Mouse (Mus musculus) hindbrain, postnatal 0 days (tissue): ENCODE measurements around the gene Spata17. TPM values are rescaled to one million over a fixed set of nuclear protein-coding genes. Genes with fewer than 3 reads are reported as not detected.

Experiments used
- ATAC-seq: fragments of 200-750 bp; cut with Nextera tagmentation; 2 replicates; pipeline ENCODE4 v1.8.0; 2017; ENCODE audit warnings: mild to moderate bottlenecking, moderate TSS enrichment, moderate library complexity
- DNase-seq: peaks from one replicate; pipeline ENCODE4 v3.0.0-alpha.2; 2015; ENCODE audit warnings: low spot score
- H3K27ac ChIP-seq: fragments of 300-500 bp; sonication (generic); 2 replicates; pipeline ENCODE4 v1.5.1; 2014; ENCODE audit warnings: mild to moderate bottlenecking
- H3K27me3 ChIP-seq: fragments of 300-500 bp; sonication (generic); 2 replicates; pipeline ENCODE4 v1.6.1; 2014; ENCODE audit warnings: low read length, mixed read lengths; ENCODE audit not compliant: insufficient read depth
- H3K36me3 ChIP-seq: fragments of 300-500 bp; sonication (generic); 2 replicates; pipeline ENCODE4 v1.6.1; 2014; ENCODE audit warnings: low read length, mixed read lengths; ENCODE audit not compliant: insufficient read depth
- H3K4me1 ChIP-seq: fragments of 300-500 bp; sonication (generic); 2 replicates; pipeline ENCODE4 v1.6.1; 2014; ENCODE audit warnings: antibody characterized with exemption, low read length, mixed read lengths; ENCODE audit not compliant: insufficient read depth
- H3K4me2 ChIP-seq: fragments of 300-500 bp; sonication (generic); 2 replicates; pipeline ENCODE4 v1.6.1; 2014; ENCODE audit warnings: low read depth, mild to moderate bottlenecking, low read length, moderate library complexity, mixed read lengths
- H3K4me3 ChIP-seq: fragments of 300-500 bp; sonication (generic); 2 replicates; pipeline ENCODE4 v1.5.1; 2014; ENCODE audit warnings: low read length
- H3K9ac ChIP-seq: fragments of 300-500 bp; sonication (generic); replicated peaks from 2 replicates; pipeline ENCODE4 v1.6.1; 2014; ENCODE audit warnings: mild to moderate bottlenecking, low read length, moderate library complexity, mixed read lengths
- H3K9me3 ChIP-seq: fragments of 300-500 bp; sonication (generic); 2 replicates; pipeline ENCODE4 v1.6.1; 2016; ENCODE audit warnings: low read length, mixed read lengths
- CTCF ChIP-seq: IDR thresholded peaks from 2 replicates; pipeline ENCODE4 v1.5.1; 2016; ENCODE audit warnings: antibody characterized with exemption, control low read depth, low read depth
- WGBS: fragments of 180-500 bp; shearing (Covaris S2); extraction: QIAGEN DNeasy Blood & Tissue Kit; methylation state at CpG from one replicate; pipeline ENCODE4 v1.1.7; 2014; 5-methylcytosine and 5-hydroxymethylcytosine counted together
- polyA plus RNA-seq: library from polyadenylated mRNA; unstranded; fragments of >200 nt; fragmentation: Nextera tagmentation; extraction: Ambion mirVana; gene quantifications from 2 replicates; pipeline ENCODE4 v1.2.1, GENCODE M21; 2015
- total RNA-seq: library from RNA; depleted of rRNA; stranded (reverse); fragments of >200 nt; gene quantifications from 2 replicates; pipeline ENCODE4 v1.2.3, GENCODE M21; 2014

The Spata17 gene
- total and polyA plus RNA-seq, 2 experiments from 2014 or later = 0.98 to 1.9 TPM

- no peaks in the 10 kb centered on the region for H3K9me3 ChIP-seq
- H3K9ac ChIP-seq = no peak overlapping the region
- H3K27ac ChIP-seq = no peak overlapping the region
- ATAC-seq (no peak), DNase-seq (no peak)
- WGBS = 83% methylated on average over 11 of the region's 11 CpGs
- no peaks in the 10 kb centered on the region for H3K36me3 ChIP-seq
- no peaks in the 10 kb centered on the region for H3K4me1 ChIP-seq
- no peak overlapping the region for H3K4me2 ChIP-seq
- H3K4me3 ChIP-seq = no peak overlapping the region
- no peaks in the 10 kb centered on the region for H3K27me3 ChIP-seq
- no peak for TF ChIP-seq CTCF
These were observed 89.5 kb downstream of the Spata17 start for GRCm38 (mm10) chr1:187125733-187126132.

- no peaks in the 10 kb centered on the region for H3K36me3 ChIP-seq
- H3K27ac ChIP-seq = no peak overlapping the region
- ATAC-seq = no peak
- WGBS = 68% methylated on average over 3 of the region's 3 CpGs
- no peak overlapping the region for H3K4me3 ChIP-seq
- no peak for DNase-seq
- no peak for TF ChIP-seq CTCF
- H3K27me3 ChIP-seq = no peaks in the 10 kb centered on the region
- no peaks in the 10 kb centered on the region for H3K4me1 ChIP-seq
- no peak overlapping the region for H3K9ac ChIP-seq
- no peaks in the 10 kb centered on the region for H3K9me3 ChIP-seq
- no peak overlapping the region for H3K4me2 ChIP-seq
These were observed 90.3 kb downstream of the Spata17 start for GRCm38 (mm10) chr1:187124967-187125366.

- Histone ChIP-seq H3K4me2 (no peak overlapping the region), H3K9me3 (no peaks in the 10 kb centered on the region), H3K4me3 (no peak overlapping the region), H3K36me3 (no peaks in the 10 kb centered on the region), H3K27me3 (0 out of 2 replicates have a peak, but pooled peaks cover 4% of the 10 kb centered on the region), H3K9ac (no peak overlapping the region), H3K4me1 (no peaks in the 10 kb centered on the region), H3K27ac (no peak overlapping the region)
- WGBS = 94% methylated on average over 6 of the region's 6 CpGs
- no peak for TF ChIP-seq CTCF
- ATAC-seq = no peak
- no peak for DNase-seq
These were observed 96.0 kb downstream of the Spata17 start for GRCm38 (mm10) chr1:187119300-187119699.

- no peak for TF ChIP-seq CTCF
- Histone ChIP-seq H3K4me3 (no peak overlapping the region), H3K27me3 (0 out of 2 replicates have a peak, but pooled peaks cover 4% of the 10 kb centered on the region), H3K4me2 (no peak overlapping the region), H3K9me3 (no peaks in the 10 kb centered on the region), H3K36me3 (no peaks in the 10 kb centered on the region), H3K9ac (no peak overlapping the region), H3K27ac (no peak overlapping the region), H3K4me1 (no peaks in the 10 kb centered on the region)
- DNase-seq (no peak), ATAC-seq (no peak)
- 80% methylated on average over 6 of the region's 6 CpGs for WGBS
These were observed 97.2 kb downstream of the Spata17 start for GRCm38 (mm10) chr1:187118108-187118507.

GRCm38 (mm10) chr1:187113716-187114115, 101.5 kb downstream of the Spata17 start:
- 81% methylated on average over 9 of the region's 9 CpGs for WGBS
- no peak for TF ChIP-seq CTCF
- ATAC-seq (no peak), DNase-seq (no peak)
- H3K27me3 ChIP-seq = 0 out of 2 replicates have a peak, but pooled peaks cover 4% of the 10 kb centered on the region
- no peak overlapping the region for H3K4me3 ChIP-seq
- H3K4me1 ChIP-seq = no peaks in the 10 kb centered on the region
- no peak overlapping the region for H3K9ac ChIP-seq
- no peaks in the 10 kb centered on the region for H3K9me3 ChIP-seq
- H3K27ac ChIP-seq = no peak overlapping the region
- H3K36me3 ChIP-seq = no peaks in the 10 kb centered on the region
- H3K4me2 ChIP-seq = no peak overlapping the region

GRCm38 (mm10) chr1:187102130-187102529, 113.1 kb downstream of the Spata17 start:
- DNase-seq (no peak), ATAC-seq (no peak)
- Histone ChIP-seq H3K9me3 (0 out of 2 replicates have a peak, but pooled peaks cover 3% of the 10 kb centered on the region), H3K4me1 (no peaks in the 10 kb centered on the region), H3K4me3 (no peak overlapping the region), H3K27me3 (no peaks in the 10 kb centered on the region), H3K4me2 (no peak overlapping the region), H3K9ac (no peak overlapping the region), H3K36me3 (no peaks in the 10 kb centered on the region), H3K27ac (no peak overlapping the region)
- 74% methylated on average over 4 of the region's 4 CpGs for WGBS
- no peak for TF ChIP-seq CTCF

GRCm38 (mm10) chr1:187101202-187101601, 114.1 kb downstream of the Spata17 start:
- Histone ChIP-seq H3K36me3 (no peaks in the 10 kb centered on the region), H3K4me2 (no peak overlapping the region), H3K4me1 (no peaks in the 10 kb centered on the region), H3K27ac (no peak overlapping the region), H3K9me3 (0 out of 2 replicates have a peak, but pooled peaks cover 3% of the 10 kb centered on the region), H3K4me3 (no peak overlapping the region), H3K9ac (no peak overlapping the region), H3K27me3 (no peaks in the 10 kb centered on the region)
- ATAC-seq = no peak
- TF ChIP-seq CTCF = no peak
- no peak for DNase-seq
- WGBS = 80% methylated on average over 3 of the region's 3 CpGs
